Mouse (Mus musculus): ENCODE data around the gene Cpb2. TPM values are rescaled to one million over a fixed set of nuclear protein-coding genes. Genes with fewer than 3 reads are reported as not detected.

Cpb2 gene
- polyA plus RNA-seq (2014; fragmentation: Illumina TruSeq; extraction: RNeasy Lipid Tissue Mini Kit (QIAGEN cat#74804); ENCODE audit: low read depth, low replicate concordance): not detected

DNA sequence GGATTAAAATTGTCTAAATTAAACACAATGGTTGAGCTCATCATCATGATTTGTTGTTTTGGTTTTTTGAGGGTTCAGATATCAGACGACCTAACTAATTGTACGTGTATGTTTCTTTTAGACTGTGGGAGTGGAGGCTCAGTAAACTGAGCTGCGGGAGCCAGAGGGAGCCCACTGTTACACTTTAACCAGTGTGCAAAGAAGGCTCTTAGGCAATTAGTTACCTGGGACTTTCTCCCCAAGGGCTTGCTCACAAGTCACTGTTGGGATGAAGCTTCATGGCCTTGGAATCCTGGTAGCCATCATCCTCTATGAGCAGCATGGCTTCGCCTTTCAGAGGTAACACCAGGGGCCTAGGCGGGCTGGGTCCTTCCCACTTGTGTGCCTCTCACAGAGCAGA, at the start of gene Cpb2:
Gene Cpb2, plus strand, starts transcription at position 201 of the 400 bp plus-strand sequence.

DNA sequence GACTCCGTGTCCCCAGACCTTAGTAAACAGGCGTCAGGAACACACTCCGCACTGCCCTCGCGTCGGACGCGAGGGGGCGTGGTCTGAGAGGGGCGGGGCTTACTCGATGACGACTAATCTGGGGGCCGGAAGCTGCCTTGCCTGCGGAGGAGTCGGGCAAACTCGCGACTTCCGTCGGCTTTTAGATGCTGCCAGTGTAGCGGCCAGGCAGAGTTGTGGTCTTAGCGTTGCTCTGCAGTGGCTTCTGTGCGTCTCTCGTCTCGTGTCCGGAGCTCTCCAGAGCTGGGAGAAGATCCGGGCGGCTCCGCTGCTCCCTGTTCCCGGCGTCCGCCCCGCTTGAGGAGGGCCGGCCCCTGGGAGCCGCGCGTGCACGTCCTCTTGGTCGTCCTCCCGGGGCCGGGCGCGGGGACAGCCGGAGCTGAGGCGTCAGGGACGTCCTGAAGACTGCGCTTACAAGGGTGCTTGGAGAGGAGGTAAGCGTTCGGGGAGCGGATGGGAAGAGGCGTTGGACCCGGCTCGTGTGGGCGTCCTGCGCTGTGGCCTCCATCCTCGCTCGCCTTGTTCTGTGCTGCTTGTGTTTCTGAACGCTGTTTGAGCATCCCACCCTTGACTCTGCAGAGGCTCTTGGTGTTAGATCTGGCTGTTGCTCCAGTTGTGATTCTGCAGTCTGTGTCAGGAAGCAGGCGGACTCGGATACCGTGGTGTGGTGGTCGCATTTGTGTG, 42.3 kb downstream of the Cpb2 start, which contains the start of gene Zc3h13:
Gene Zc3h13, plus strand, starts transcription at position 181 of the 723 bp plus-strand sequence.

Other genes with a start within 250 kb of the Cpb2 start
- 0.90 TPM for gene Rubcnl, start 226.3 kb upstream of the Cpb2 start, polyA plus RNA-seq (2014; fragmentation: Illumina TruSeq; extraction: RNeasy Lipid Tissue Mini Kit (QIAGEN cat#74804); ENCODE audit: low read depth, low replicate concordance)
- 268 TPM for gene Lrrc63, start 111.4 kb upstream of the Cpb2 start, polyA plus RNA-seq (2014; fragmentation: Illumina TruSeq; extraction: RNeasy Lipid Tissue Mini Kit (QIAGEN cat#74804); ENCODE audit: low read depth, low replicate concordance)
- gene Lcp1, start 111.2 kb upstream of the Cpb2 start, polyA plus RNA-seq (2014; fragmentation: Illumina TruSeq; extraction: RNeasy Lipid Tissue Mini Kit (QIAGEN cat#74804); ENCODE audit: low read depth, low replicate concordance): 3.9 TPM
- gene Zc3h13, start 42.1 kb downstream of the Cpb2 start, polyA plus RNA-seq (2014; fragmentation: Illumina TruSeq; extraction: RNeasy Lipid Tissue Mini Kit (QIAGEN cat#74804); ENCODE audit: low read depth, low replicate concordance): 10.6 TPM
- gene Siah3, start 213.7 kb downstream of the Cpb2 start, polyA plus RNA-seq (2014; fragmentation: Illumina TruSeq; extraction: RNeasy Lipid Tissue Mini Kit (QIAGEN cat#74804); ENCODE audit: low read depth, low replicate concordance): not detected

All from testis, adult 10 weeks (tissue).